Mouse (Mus musculus): ENCODE data around the gene Cntn1. TPM values are rescaled to one million over a fixed set of nuclear protein-coding genes. Genes with fewer than 3 reads are reported as not detected.

Gene Cntn1
- under 1 TPM in 1 of 3 experiments, not detected in 2; 0.14 TPM for polyA plus RNA-seq (2017; shearing (Covaris generic))

DNA sequence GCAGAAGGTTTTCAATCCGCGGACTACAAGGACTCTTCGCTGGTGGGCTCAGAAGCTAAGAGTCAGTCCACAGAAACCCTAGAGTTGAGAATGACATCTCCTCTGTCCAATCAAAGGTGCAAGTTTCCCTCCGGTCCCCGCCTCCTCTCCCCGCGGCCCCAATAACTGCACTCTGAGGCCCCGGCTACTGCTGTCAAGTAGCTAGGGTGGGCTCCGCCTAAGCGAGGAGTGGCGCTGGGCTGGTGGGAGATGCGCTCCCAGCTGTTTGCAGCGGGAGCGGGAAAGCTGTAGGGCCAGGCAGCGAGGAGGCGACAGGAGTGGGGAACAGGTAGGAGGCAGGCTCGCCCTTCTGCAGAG is at the start of gene Cntn1:
Cntn1 (plus strand) TSS at position 170 of the 357 bp plus-strand sequence.
- ATAC-seq: no peak

GRCm38 (mm10) chr15:92001431-92001830 is 49.5 kb upstream of the Cntn1 start:
- no peak for ATAC-seq

DNA sequence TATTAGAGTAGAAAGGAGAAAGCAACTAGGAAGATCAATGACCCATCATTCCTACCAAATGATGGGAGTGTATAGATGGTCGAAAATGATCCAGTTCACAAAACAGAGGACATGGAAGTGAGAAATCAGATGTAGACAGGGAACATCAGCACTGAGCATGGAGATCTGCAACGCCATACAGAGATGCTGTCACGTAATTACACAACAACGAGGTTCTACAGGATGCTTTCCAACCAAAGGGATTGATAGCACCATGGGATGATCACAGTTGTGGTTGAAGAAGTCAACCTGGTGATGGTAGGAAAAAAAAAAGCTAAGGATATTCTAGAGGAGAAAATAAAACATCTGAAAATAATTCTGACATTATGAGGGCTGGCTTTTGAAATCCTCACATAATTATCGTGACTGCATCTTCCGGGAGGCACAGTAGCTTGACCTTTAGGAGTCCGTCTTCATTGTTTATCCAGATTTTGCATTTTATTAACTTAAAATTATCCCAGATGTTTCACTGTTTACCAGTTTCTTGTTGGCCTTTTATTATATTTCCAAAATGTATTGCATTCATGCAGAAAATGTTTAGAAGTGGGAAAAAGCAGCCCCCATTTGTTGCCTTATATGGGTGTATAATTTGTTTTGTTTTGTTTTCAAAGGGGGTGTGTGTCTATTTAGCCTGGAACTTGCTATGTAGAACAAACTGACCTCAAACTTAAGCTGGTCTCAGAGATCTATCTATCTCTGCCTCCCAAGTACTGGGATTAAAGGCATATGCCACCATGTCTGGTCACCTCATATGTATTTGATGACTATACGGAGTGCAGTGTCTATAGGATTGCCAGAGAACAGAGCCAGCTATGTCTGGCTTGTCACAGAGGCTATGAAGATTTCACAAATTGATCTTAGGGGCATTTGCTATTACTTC is 38.5 kb upstream of the Cntn1 start:
- ATAC-seq: no peak

- no peak for ATAC-seq
These were observed 16.9 kb upstream of the Cntn1 start for GRCm38 (mm10) chr15:92034111-92034510.

GRCm38 (mm10) chr15:92042538-92042937 is 8.4 kb upstream of the Cntn1 start:
- ATAC-seq: no peak

GRCm38 (mm10) chr15:92046042-92046441 is 4.9 kb upstream of the Cntn1 start:
- ATAC-seq: no peak

DNA sequence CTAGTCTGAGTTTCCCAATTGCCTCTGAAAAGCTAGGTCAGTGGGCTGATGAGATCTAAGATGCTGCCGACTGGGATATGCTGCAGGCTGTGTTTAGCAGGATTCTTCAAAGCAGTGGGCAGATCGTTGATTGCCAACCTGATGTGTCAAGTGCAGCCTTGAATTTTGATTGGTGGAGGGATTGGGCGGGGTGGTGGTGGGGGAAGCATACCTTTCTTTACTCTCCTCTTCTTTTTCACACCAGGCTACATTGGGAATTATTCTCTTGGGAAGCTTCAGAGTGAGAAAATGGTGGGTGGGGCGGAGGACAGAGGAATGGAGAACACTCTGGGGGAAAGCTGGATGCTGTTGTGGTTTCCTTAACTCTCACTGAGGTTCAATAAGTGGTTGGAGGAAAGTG is 2.9 kb upstream of the Cntn1 start:
- no peak for ATAC-seq

- ATAC-seq: no peak
These were observed 2.4 kb upstream of the Cntn1 start for GRCm38 (mm10) chr15:92048531-92048930.

DNA sequence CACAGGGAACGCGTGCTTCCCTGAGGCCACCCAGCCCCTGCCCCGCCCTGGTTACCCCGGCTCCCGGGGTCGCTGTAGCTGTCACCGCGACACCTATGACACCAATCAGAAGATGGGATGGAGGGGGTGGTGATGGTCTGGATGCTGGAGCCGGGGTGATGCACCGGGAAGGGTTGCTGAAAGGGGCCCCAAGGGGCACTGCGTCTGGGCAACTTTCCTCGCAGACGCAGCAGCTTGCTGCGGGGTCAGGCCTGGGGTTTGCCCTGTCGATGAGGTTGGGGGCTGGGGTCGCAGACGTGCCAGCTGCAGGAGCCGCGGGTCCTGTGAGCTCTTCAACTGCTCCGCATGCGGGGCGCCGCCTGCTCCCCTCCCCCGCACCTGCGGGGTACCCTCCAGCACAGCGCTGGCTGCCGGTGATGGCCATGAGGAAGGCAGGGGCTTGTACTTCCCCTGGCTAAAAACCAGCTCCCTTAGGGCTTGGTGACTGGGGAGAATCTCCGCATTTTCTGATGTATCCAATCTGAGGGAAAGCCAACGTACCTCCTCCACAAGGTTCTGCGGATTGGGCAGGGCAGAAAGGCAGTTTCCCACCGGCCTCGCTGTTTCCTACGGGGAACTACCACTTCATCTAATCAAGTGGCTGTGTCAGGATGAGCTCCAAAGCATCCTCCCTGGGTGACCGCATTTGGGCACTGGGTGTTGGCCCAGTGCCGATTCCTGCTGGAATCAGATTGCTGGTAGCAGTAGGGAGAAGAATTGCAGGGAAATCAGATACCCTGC is 578 bp downstream of the Cntn1 start:
- ATAC-seq: no peak

- ATAC-seq: no peak
These were observed 1.1 kb downstream of the Cntn1 start for GRCm38 (mm10) chr15:92052133-92052463.

GRCm38 (mm10) chr15:92057553-92057952 is 6.6 kb downstream of the Cntn1 start:
- no peak for ATAC-seq

DNA sequence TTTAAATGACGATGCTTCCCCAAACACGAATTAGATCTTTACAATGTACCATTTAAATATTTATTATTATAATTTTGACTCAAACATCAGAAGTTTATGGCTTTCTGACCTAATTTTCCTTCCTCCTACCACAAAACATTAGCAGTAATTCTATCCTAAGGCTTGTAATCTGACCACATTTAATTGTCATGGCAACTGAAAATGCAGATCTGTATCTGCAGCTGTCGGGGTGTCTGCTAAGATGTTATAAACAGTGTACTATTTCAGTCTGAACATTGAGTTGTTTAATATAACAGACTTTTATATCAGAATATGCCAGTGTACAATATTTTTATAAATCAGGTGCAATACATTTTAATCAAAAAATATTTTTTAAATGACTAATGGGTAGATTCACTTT is 10.0 kb downstream of the Cntn1 start:
- ATAC-seq: no peak

DNA sequence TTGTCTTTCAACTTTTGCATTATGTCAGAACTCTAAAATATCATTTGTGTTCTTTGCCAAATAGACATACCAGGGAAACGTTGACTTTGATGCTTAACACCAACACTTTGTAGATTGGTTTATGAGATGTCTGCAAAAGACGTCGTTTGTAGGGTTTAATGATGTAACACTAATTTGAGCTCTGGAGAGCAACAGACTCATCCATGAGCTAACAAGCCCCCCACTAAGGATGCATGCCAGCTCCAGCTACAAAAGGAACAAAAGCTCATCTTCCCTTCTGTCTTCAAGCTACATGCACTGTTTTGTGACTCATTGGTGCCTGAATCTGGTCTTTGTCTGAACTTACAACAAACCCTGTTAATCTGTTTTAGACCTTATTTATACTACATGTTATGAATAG is 28.5 kb downstream of the Cntn1 start:
- no peak for ATAC-seq

DNA sequence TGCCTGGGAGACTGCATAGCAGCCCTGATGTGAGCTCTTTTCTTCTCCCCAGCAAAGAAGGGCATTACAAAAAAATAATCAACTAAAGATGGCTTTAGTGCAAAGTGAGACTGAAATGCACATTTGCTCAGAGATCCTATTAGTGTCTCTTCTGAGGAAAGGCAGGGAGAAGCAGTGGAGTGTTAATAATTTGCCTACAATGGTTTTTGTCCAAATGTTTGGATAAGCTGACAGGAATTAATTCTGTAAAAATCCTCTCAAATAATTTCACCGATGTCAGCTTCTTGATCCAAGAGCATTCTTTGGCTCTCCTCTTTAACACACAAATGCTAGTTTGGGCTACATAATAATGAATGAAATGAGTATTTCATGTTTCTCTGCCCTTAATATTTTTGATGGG is 34.9 kb downstream of the Cntn1 start:
- ATAC-seq: no peak

DNA sequence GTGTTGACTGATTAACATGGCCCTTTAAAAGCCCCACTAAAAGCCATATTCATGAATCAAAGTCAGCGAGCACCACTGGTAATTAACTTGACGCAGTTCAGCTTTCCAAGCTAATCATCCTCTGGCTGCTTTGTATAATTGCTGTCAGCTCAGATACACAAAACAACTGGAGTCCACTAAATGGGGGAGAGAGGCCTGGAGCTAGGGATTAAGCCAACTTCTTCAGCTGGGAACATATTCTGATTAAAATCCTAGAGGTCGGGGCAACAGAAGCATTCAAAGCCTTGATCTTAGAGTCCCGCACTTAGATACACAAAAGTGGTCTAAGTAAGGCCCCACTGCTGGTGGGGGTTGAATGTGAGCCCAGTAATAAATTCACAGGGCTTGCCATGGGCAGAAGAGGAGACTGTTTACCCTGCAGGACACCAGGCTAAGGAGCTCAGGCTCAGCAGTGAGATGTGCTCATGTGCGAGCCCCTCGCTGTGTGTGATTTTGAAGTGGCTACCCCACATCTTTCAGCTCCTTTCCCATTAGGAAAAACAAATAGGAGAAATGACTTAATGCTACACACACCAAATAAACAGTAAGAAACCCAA is 36.8 kb downstream of the Cntn1 start:
- no peak for ATAC-seq

- ATAC-seq: no peak
These were observed 39.8 kb downstream of the Cntn1 start for GRCm38 (mm10) chr15:92090787-92091186.

- ATAC-seq: no peak
These were observed 41.1 kb downstream of the Cntn1 start for GRCm38 (mm10) chr15:92092041-92092440.

- ATAC-seq: no peak
These were observed 48.6 kb downstream of the Cntn1 start for GRCm38 (mm10) chr15:92099410-92100174.

DNA sequence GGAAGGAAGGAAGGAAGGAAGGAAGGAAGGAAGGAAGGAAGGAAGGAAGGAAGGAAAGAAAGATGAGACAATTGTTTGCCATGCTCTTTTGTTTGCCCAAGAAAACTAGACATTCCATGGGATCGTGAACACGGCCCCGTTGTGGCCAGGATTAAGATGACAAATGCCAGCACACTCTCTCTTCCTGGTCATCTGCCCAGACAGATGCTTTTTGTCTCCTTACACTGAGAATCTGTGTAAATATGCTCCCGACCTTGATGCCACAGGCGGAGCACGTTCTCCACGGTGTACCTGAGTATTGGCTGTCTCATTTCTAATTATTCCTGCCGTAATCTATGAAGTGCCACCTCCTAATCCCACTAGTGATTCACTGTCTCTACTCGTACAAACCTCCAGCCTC is 51.0 kb downstream of the Cntn1 start:
- no peak for ATAC-seq

DNA sequence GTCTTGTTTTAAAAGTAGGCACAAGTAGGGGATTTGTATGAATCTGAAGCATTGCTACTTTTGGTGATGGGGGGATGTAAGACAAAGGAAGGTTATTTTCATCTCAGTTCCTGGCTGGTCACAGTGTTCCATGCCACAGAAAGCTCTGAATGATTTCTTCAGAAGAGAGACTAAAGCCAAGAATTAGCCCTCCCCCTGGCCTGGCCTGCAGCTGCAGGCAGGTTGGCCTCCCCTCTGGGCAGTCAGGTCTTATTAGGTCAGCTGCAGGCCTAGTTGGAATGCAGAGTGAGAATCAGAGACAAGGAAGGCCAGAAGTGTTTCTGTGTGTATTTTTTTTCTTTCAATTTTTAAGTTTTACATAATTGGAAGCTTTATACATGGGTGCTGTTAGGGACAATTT is 61.5 kb downstream of the Cntn1 start:
- no peak for ATAC-seq

DNA sequence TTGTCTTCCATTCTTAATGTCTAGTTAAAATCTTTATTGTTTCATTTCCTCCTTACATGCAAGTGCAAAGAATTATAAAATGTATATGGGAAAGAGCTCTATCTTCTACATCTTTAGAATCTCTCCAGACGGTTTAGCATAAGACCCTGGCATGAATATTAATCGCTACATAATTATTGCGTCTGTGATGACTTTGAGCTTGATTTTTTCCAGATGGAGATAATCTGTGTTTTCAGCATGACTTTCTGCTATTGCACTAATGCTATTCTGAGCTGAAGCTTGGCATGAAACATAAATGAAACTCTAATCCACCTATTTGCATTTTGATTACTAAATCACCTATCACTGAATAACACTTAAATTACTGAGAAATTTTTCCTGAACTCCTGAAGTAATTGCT is 82.0 kb downstream of the Cntn1 start:
- no peak for ATAC-seq

DNA sequence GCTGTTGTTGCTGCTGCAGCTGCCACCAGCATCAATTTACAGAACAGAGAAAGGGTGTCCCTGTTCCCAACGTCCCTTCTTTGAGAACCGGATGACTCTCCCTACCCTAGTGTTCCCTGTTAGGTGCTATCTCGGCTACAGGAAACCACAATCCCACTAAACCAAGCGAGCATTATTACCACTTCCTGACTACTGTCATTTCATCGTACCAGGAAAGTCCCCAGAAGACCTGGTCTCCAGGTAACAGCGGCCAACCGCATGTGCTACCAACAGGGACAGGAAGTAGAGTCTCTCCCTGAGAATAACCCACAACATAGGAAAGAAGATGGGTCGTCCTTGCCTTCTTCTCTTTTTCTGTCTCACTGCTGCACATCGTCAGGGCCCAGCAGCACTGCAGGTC is 83.3 kb downstream of the Cntn1 start:
- ATAC-seq: peak; percentile 60

DNA sequence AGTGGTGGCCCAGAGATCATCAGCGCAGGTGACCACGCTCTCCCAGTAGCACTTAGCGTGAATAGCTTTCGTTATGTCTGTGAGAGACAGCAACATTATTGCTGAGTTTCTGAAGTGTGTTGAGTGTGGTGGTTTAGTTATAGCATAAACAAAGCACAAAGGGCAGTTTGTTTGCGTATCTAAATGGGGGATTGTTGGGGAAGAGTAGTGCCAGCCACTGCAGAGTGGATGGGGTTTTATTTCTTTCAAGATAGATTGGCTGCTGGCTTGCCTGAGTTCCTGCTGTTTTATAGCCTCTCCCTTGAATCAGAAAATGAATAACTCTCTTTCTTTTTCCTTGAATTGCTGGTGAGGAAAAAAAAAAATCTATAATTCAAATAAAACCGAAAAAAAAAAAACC is 86.1 kb downstream of the Cntn1 start:
- ATAC-seq: no peak

All from inflammation-experienced regulatory T-cells, adult 6 months (primary cell).